Mouse (Mus musculus) natural killer cell, adult 2 months (primary cell): ENCODE results near the gene Hnrnpd.

Experiments used
- DNase-seq, 2 experiments: peaks; one replicate each; pipeline ENCODE4 v3.0.0; 2022; ENCODE audit warnings: low spot score in 2 of 2

The Hnrnpd gene

GRCm38 (mm10) chr5:99978699-99979442 is at the start of gene Hnrnpd, which contains the start of gene 4930524J08Rik:
TSS of gene Hnrnpd (minus strand) at chr5:99978938.
TSS of gene 4930524J08Rik (plus strand) at chr5:99979061.
- DNase-seq: peak; percentile 89 to 91

- DNase-seq: no peak
Measured at GRCm38 (mm10) chr5:100024868-100025267, 46.1 kb upstream of the Hnrnpd start.

GRCm38 (mm10) chr5:100024403-100024802 is 45.7 kb upstream of the Hnrnpd start:
- DNase-seq: no peak

- DNase-seq: no peak
Measured at GRCm38 (mm10) chr5:100020089-100020488, 41.4 kb upstream of the Hnrnpd start.

GRCm38 (mm10) chr5:100012599-100012998 is 33.9 kb upstream of the Hnrnpd start:
- no peak for DNase-seq

- DNase-seq: no peak
Measured at GRCm38 (mm10) chr5:100008485-100008884, 29.7 kb upstream of the Hnrnpd start.

- DNase-seq: no peak
Measured at GRCm38 (mm10) chr5:100007040-100007375, 28.3 kb upstream of the Hnrnpd start.

- no peak for DNase-seq
Measured at GRCm38 (mm10) chr5:100006324-100007039, 27.7 kb upstream of the Hnrnpd start.

- DNase-seq: no peak
Measured at GRCm38 (mm10) chr5:100005896-100006295, 27.2 kb upstream of the Hnrnpd start.

GRCm38 (mm10) chr5:100005431-100005830 is 26.7 kb upstream of the Hnrnpd start:
- no peak for DNase-seq

GRCm38 (mm10) chr5:100003895-100004294 is 25.2 kb upstream of the Hnrnpd start:
- DNase-seq: no peak

GRCm38 (mm10) chr5:100000500-100000899 is 21.8 kb upstream of the Hnrnpd start:
- no peak for DNase-seq

GRCm38 (mm10) chr5:100000048-100000447 is 21.3 kb upstream of the Hnrnpd start:
- DNase-seq: no peak

GRCm38 (mm10) chr5:99994680-99995079 is 15.9 kb upstream of the Hnrnpd start:
- DNase-seq: no peak

- no peak for DNase-seq
Measured at GRCm38 (mm10) chr5:99994166-99994565, 15.4 kb upstream of the Hnrnpd start.

GRCm38 (mm10) chr5:99983452-99984061 is 4.8 kb upstream of the Hnrnpd start:
- DNase-seq: no peak

GRCm38 (mm10) chr5:99977516-99978301 is 1.0 kb downstream of the Hnrnpd start:
- peak; percentile 37 to 38 for DNase-seq

GRCm38 (mm10) chr5:99976334-99976955 is 2.3 kb downstream of the Hnrnpd start:
- DNase-seq: no peak

- DNase-seq: no peak
Measured at GRCm38 (mm10) chr5:99975776-99976175, 3.0 kb downstream of the Hnrnpd start.

GRCm38 (mm10) chr5:99975061-99975460 is 3.7 kb downstream of the Hnrnpd start:
- no peak for DNase-seq

GRCm38 (mm10) chr5:99973941-99974340 is 4.8 kb downstream of the Hnrnpd start:
- DNase-seq: peak; percentile 12 to 27
